Comparison of ENCODE assay signal across 8 mouse cellular contexts in genomic region chr6:98113708-98114107, GRCm38 (mm10).
DNase-seq lines count a peak whose midpoint lies in the region; ATAC-seq lines count a peak whose summit lies in the region.

No protein-coding gene starts in this region.

- DNase-seq in heart, postnatal 25 days (ENCODE audit: low spot score): no peak
- DNase-seq in neural tube, embryonic 11.5 days (ENCODE audit: low spot score): peak; percentile 49
- DNase-seq in frontal cortex, adult 2 months (ENCODE audit: extremely low spot score in 1 of 2, low spot score in 1 of 2): no peak
- no peak for DNase-seq in frontal cortex, postnatal 36 days (ENCODE audit: low spot score in 2 of 2)
- no peak for DNase-seq in testis, postnatal 10 days (ENCODE audit: low spot score)

- H3K36me3 ChIP-seq in heart, embryonic 13.5 days: no peaks in the 10 kb centered on the region
- H3K36me3 ChIP-seq in heart, embryonic 15.5 days: no peaks in the 10 kb centered on the region
- no peaks in the 10 kb centered on the region for H3K36me3 ChIP-seq in limb, embryonic 12.5 days
- no peaks in the 10 kb centered on the region for H3K36me3 ChIP-seq in neural tube, embryonic 11.5 days (ENCODE audit: control insufficient read depth, insufficient read depth, low read length)

- peaks cover 18% of the 10 kb centered on the region for H3K4me1 ChIP-seq in heart, embryonic 13.5 days
- peaks cover 11% of the 10 kb centered on the region for H3K4me1 ChIP-seq in heart, embryonic 15.5 days (replicated peaks)
- peaks cover 31% of the 10 kb centered on the region for H3K4me1 ChIP-seq in limb, embryonic 12.5 days (replicated peaks)
- H3K4me1 ChIP-seq in neural tube, embryonic 11.5 days (ENCODE audit: control insufficient read depth, insufficient read depth, low read length): peaks cover 4% of the 10 kb centered on the region

- peak overlapping the region; percentile 25 for H3K4me3 ChIP-seq in heart, embryonic 13.5 days
- H3K4me3 ChIP-seq in heart, embryonic 15.5 days: 0 out of 2 replicates have a peak overlapping the region, but pooled peaks have one; percentile 5
- no peak overlapping the region for H3K4me3 ChIP-seq in limb, embryonic 12.5 days (replicated peaks)
- H3K4me3 ChIP-seq in neural tube, embryonic 11.5 days (ENCODE audit: low read depth, low read length): no peak overlapping the region

- H3K4me2 ChIP-seq in heart, embryonic 13.5 days: peak overlapping the region; percentile 58
- peak overlapping the region; percentile 45 for H3K4me2 ChIP-seq in heart, embryonic 15.5 days
- H3K4me2 ChIP-seq in limb, embryonic 12.5 days: peak overlapping the region; percentile 42
- peak overlapping the region; percentile 18; the same call in 1 of the 2 replicates for H3K4me2 ChIP-seq in neural tube, embryonic 11.5 days (ENCODE audit: low read depth)

- intact Hi-C loops in heart, postnatal 25 days (cut with DNase I): no loop called here

- ATAC-seq in heart, embryonic 13.5 days (ENCODE audit: extremely low read depth, insufficient number of reproducible peaks, low FRiP score, low TSS enrichment): no peak
- no peak for ATAC-seq in heart, embryonic 15.5 days (replicated peaks; ENCODE audit: insufficient number of reproducible peaks, insufficient read depth, low FRiP score, low read depth)
- ATAC-seq in limb, embryonic 12.5 days (ENCODE audit: insufficient number of reproducible peaks, insufficient read depth, low FRiP score, low TSS enrichment, low read depth): no peak
- ATAC-seq in neural tube, embryonic 11.5 days (ENCODE audit: insufficient read depth, low FRiP score, low TSS enrichment): no peak; the same call in 1 of the 2 replicates

- H3K27me3 ChIP-seq in heart, embryonic 13.5 days (replicated peaks): no peaks in the 10 kb centered on the region
- H3K27me3 ChIP-seq in heart, embryonic 15.5 days: no peaks in the 10 kb centered on the region
- no peaks in the 10 kb centered on the region for H3K27me3 ChIP-seq in limb, embryonic 12.5 days
- H3K27me3 ChIP-seq in neural tube, embryonic 11.5 days (ENCODE audit: control insufficient read depth, insufficient read depth, low read length): no peaks in the 10 kb centered on the region

- no peak overlapping the region for H3K9ac ChIP-seq in heart, embryonic 13.5 days
- H3K9ac ChIP-seq in heart, embryonic 15.5 days: no peak overlapping the region
- no peak overlapping the region for H3K9ac ChIP-seq in limb, embryonic 12.5 days (replicated peaks)
- no peak overlapping the region for H3K9ac ChIP-seq in neural tube, embryonic 11.5 days (ENCODE audit: low read length)

- no peaks in the 10 kb centered on the region for H3K9me3 ChIP-seq in heart, embryonic 13.5 days
- no peaks in the 10 kb centered on the region for H3K9me3 ChIP-seq in heart, embryonic 15.5 days (replicated peaks)
- H3K9me3 ChIP-seq in limb, embryonic 12.5 days: no peaks in the 10 kb centered on the region
- no peaks in the 10 kb centered on the region for H3K9me3 ChIP-seq in neural tube, embryonic 11.5 days (ENCODE audit: control insufficient read depth, low read length)

- WGBS in heart, embryonic 13.5 days: 37% methylated on average over 7 of the region's 7 CpGs
- 34% methylated on average over 7 of the region's 7 CpGs for WGBS in heart, embryonic 15.5 days
- 21% methylated on average over 7 of the region's 7 CpGs for WGBS in limb, embryonic 12.5 days
- 6% methylated on average over 7 of the region's 7 CpGs for WGBS in neural tube, embryonic 11.5 days

- no peak overlapping the region for H3K27ac ChIP-seq in heart, embryonic 13.5 days (replicated peaks)
- H3K27ac ChIP-seq in heart, embryonic 15.5 days: no peak overlapping the region
- H3K27ac ChIP-seq in limb, embryonic 12.5 days: 0 out of 2 replicates have a peak overlapping the region, but pooled peaks have one; percentile 7
- no peak overlapping the region for H3K27ac ChIP-seq in neural tube, embryonic 11.5 days (ENCODE audit: low read depth, low read length)

Comparison
In these comparisons a context has a peak if more than half of its experiments do, and no peak if none do; other contexts are left out.
1. H3K4me3 ChIP-seq: peak in heart, embryonic 13.5 days (single experiment) and heart, embryonic 15.5 days (single experiment); none in limb, embryonic 12.5 days (single experiment) and neural tube, embryonic 11.5 days (single experiment).
2. Peak in every context shown above with its lines, with median percentiles within 50 percentile points of each other: H3K4me2 ChIP-seq.